8 mouse cellular contexts compared by ENCODE assay signal in genomic region chr2:122298096-122298499, GRCm38 (mm10). TPM values are rescaled to one million over a fixed set of nuclear protein-coding genes. Genes with fewer than 3 reads are reported as not detected.
DNase-seq lines count a peak whose midpoint lies in the region; ATAC-seq and TF ChIP-seq lines count a peak whose summit lies in the region.
"Had no signal": no experiment of that assay in that cellular context is flagged by ENCODE, and none has a peak within 500 bp of the region (broad histone marks: within the 10 kb centered on the region; RNA-seq: fewer than 3 reads in every experiment).

Duox2 (minus strand) TSS chr2:122298449.

- peaks cover 83% of the 10 kb centered on the region for H3K27me3 ChIP-seq in lung, embryonic 16.5 days (ENCODE audit: control insufficient read depth, insufficient read depth, low read depth, low read length)
- peaks cover 76% of the 10 kb centered on the region for H3K27me3 ChIP-seq in forebrain, embryonic 15.5 days
- peaks cover 90% of the 10 kb centered on the region for H3K27me3 ChIP-seq in limb, embryonic 14.5 days (ENCODE audit: control insufficient read depth, insufficient read depth, low read length)
- peaks cover 2% of the 10 kb centered on the region; the same call in 1 of the 2 replicates for H3K27me3 ChIP-seq in splenic B cell, adult 2 months (ENCODE audit: control insufficient read depth, insufficient read depth, low read length, poor library complexity, severe bottlenecking)

- DNase-seq in lung, postnatal 14 days: no peak
- no peak for DNase-seq in limb, embryonic 14.5 days (ENCODE audit: low spot score)
- peak; percentile 4 for DNase-seq in splenic B cell, adult 2 months (ENCODE audit: low read depth, low spot score)
- no peak for DNase-seq in thymus, postnatal 0 days (ENCODE audit: low spot score)

- H3K4me2 ChIP-seq in lung, embryonic 16.5 days (ENCODE audit: low read depth, low read length): peak within 1 kb of the TSS; percentile 47
- peak within 1 kb of the TSS; percentile 35 for H3K4me2 ChIP-seq in forebrain, embryonic 15.5 days (replicated peaks)
- H3K4me2 ChIP-seq in limb, embryonic 14.5 days (replicated peaks; ENCODE audit: low read depth, low read length, severe bottlenecking): peak within 1 kb of the TSS; percentile 42

- H3K36me3 ChIP-seq in lung, embryonic 16.5 days (ENCODE audit: control insufficient read depth, insufficient read depth, low read length): no peaks in the 10 kb centered on the region
- H3K36me3 ChIP-seq in forebrain, embryonic 15.5 days: no peaks in the 10 kb centered on the region
- no peaks in the 10 kb centered on the region for H3K36me3 ChIP-seq in limb, embryonic 14.5 days (ENCODE audit: control insufficient read depth, insufficient read depth, low read length)
- no peaks in the 10 kb centered on the region for H3K36me3 ChIP-seq in splenic B cell, adult 2 months (ENCODE audit: control insufficient read depth, insufficient read depth, low read length, poor library complexity, severe bottlenecking)

- no peak for TF ChIP-seq POLR2A in limb, embryonic 14.5 days (IDR thresholded peaks at IDR 0.05; ENCODE audit: borderline replicate concordance, extremely low read depth, insufficient read depth, insufficient read length)

- peak within 1 kb of the TSS; percentile 40 for H3K4me3 ChIP-seq in lung, embryonic 16.5 days (ENCODE audit: low read length)
- H3K4me3 ChIP-seq in forebrain, embryonic 15.5 days: peak within 1 kb of the TSS; percentile 21
- H3K4me3 ChIP-seq in limb, embryonic 14.5 days (replicated peaks; ENCODE audit: low read length): peak within 1 kb of the TSS; percentile 26

- no peak for ATAC-seq in lung, embryonic 16.5 days (ENCODE audit: low read depth)
- ATAC-seq in forebrain, embryonic 15.5 days (replicated peaks): no peak
- no peak for ATAC-seq in limb, embryonic 14.5 days (ENCODE audit: low FRiP score, low read depth)
- no peak for ATAC-seq in erythroid progenitor cell, adult 5-6 weeks (replicated peaks; ENCODE audit: low FRiP score, poor library complexity, severe bottlenecking)

- no peak within 1 kb of the TSS for H3K9ac ChIP-seq in lung, embryonic 16.5 days (ENCODE audit: low read length)
- H3K9ac ChIP-seq in forebrain, embryonic 15.5 days (replicated peaks): no peak within 1 kb of the TSS
- no peak within 1 kb of the TSS for H3K9ac ChIP-seq in limb, embryonic 14.5 days (ENCODE audit: low read depth, low read length, severe bottlenecking)

- WGBS in lung, embryonic 16.5 days: 4% methylated on average over 13 of the region's 13 CpGs
- WGBS in forebrain, embryonic 15.5 days: 3% methylated on average over 13 of the region's 13 CpGs
- 1% methylated on average over 13 of the region's 13 CpGs for WGBS in limb, embryonic 14.5 days

- no peaks in the 10 kb centered on the region for H3K9me3 ChIP-seq in lung, embryonic 16.5 days (ENCODE audit: control insufficient read depth, low read length)
- no peaks in the 10 kb centered on the region for H3K9me3 ChIP-seq in forebrain, embryonic 15.5 days
- H3K9me3 ChIP-seq in limb, embryonic 14.5 days (ENCODE audit: control insufficient read depth, low read length): no peaks in the 10 kb centered on the region

- H3K4me1 ChIP-seq in lung, embryonic 16.5 days (replicated peaks; ENCODE audit: control insufficient read depth, insufficient read depth, low read length): peaks cover 20% of the 10 kb centered on the region
- H3K4me1 ChIP-seq in forebrain, embryonic 15.5 days: peaks cover 38% of the 10 kb centered on the region
- H3K4me1 ChIP-seq in limb, embryonic 14.5 days (ENCODE audit: control insufficient read depth, insufficient read depth, low read length): peaks cover 21% of the 10 kb centered on the region

- H3K27ac ChIP-seq in lung, embryonic 16.5 days (ENCODE audit: low read length): no peak within 1 kb of the TSS
- H3K27ac ChIP-seq in forebrain, embryonic 15.5 days (replicated peaks): no peak within 1 kb of the TSS
- H3K27ac ChIP-seq in limb, embryonic 14.5 days (replicated peaks; ENCODE audit: low read depth, low read length): no peak within 1 kb of the TSS

RNA-seq across cellular contexts. Expression of gene Duox2, which starts in this region (rescaled TPM):
- polyA plus RNA-seq in lung, embryonic 16.5 days (2015; fragmentation: Nextera tagmentation; extraction: Ambion mirVana): not detected in 2 replicates
- polyA plus RNA-seq in forebrain, embryonic 15.5 days (2015; fragmentation: Nextera tagmentation; extraction: Ambion mirVana): 0.03 TPM in 1 of 2 replicates, not detected in the other
- polyA plus RNA-seq in limb, embryonic 14.5 days (2012; rRNA removed): 0.16 and 0.27 TPM in 2 replicates
- 0.08 and 0.54 TPM in 2 replicates for polyA plus RNA-seq in limb, embryonic 14.5 days (2014; fragmentation: Nextera tagmentation; extraction: Ambion mirVana)
- total RNA-seq in erythroid progenitor cell, adult 5-6 weeks (2015; ENCODE audit: low replicate concordance): not detected in 2 replicates
- not detected in 2 replicates for total RNA-seq in erythroid progenitor cell, adult 5-6 weeks (2017; ENCODE audit: low replicate concordance)
- polyA plus RNA-seq in thymus, postnatal 0 days (2015; fragmentation: Nextera tagmentation; extraction: Ambion mirVana): 0.30 and 0.61 TPM in 2 replicates
- total RNA-seq: megakaryocyte-erythroid progenitor cell, adult 5-6 weeks had no signal
